Mouse (Mus musculus) left cerebral cortex, postnatal 36 days (tissue): ENCODE data around the gene H2-DMb1. TPM values are rescaled to one million over a fixed set of nuclear protein-coding genes. Genes with fewer than 3 reads are reported as not detected.
A peak's percentile ranks its signal among the peaks of the same experiment; 100 is the strongest.

ENCODE experiments used
- DNase-seq, 2 experiments: peaks; one replicate each; pipeline ENCODE4 v3.0.0; 2021 to 2022; ENCODE audit warnings: low spot score in 2 of 2, mixed read lengths in 1 of 2
- intact Hi-C: fragments of 180-260 bp; cut with DNase I; formaldehyde crosslinking; loops from one replicate; pipeline ENCODE4 v1.15.1; 2025
- total RNA-seq, 2 experiments: library from RNA; stranded (reverse); gene quantifications; 2 replicates each; pipeline ENCODE4 v1.2.3; 2021

H2-DMb1 gene
- total RNA-seq, 2 experiments from 2014 or later, result 0.94 to 1.1 TPM

DNA sequence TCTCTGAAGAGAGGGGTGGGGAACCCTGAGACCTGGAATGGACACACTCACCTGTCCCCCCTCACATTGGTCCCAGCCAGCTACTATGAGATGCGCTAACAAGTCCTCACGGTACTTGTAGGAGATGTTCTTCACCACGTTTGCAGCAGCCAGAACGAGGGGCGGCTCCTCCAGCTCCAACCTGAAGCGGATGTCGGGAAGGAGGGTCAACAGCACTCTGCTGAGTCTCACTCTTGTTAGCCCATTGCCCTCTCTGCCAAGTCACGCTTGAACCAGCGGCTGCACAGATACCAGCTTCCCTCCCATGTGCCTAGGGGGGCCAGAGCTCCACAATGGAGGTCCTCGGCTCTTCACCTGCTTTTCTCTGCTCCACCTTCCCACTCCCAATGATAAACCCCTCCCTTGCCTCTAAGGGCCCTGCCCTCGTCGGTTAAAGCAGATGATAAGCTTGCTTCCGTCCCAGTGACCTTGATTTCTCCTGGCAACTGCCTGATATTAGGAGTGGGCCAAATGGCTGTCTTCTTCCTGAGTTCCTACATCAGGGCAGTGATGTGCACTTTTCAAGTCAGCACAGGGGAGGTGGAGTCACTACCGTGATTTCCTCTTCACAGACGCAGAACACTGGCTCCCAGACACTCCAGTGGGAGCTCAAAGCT, 30.8 kb downstream of the H2-DMb1 start:
- DNase-seq, result no peak
- intact Hi-C loops, result no loop called here

DNA sequence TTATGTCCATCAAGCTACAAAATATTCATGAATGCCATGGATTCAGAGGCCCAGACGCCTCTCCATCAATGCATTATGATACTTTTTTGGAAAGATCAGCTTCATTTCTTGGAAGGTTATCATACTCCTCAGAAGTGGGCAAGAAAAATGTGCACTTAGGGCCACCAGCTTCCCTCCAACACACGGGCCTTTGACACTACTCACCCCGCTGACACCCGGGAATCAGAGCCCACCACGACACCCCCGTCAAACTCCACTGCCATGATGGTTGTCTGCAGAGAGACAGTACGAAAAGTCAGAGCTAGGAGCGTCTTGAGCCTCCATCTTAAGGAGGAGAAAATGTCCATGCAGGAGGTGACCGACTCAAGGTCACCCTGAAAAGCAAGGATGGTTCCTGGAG, 32.7 kb downstream of the H2-DMb1 start:
- no peak for DNase-seq
- intact Hi-C loops, result no loop called here

DNA sequence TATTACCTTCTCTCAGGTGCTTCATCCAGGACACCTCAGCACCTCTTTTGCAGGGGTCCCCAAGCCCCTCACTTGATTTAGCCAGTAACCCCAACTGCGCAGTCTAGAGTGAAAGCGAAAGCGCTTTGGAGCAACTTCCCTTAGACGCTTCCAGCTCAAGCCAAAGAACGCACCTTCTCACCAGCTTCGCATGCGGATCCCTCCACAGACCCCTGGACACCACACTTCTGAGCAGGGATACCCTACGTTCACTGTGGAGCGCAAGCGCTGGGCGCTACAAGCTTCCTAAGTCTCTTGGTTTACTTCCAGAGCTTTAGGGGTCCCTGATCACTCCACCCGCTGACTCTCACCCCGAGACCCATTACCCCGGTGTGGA, 34.0 kb downstream of the H2-DMb1 start:
- DNase-seq, result no peak
- intact Hi-C loops, result no loop called here

DNA sequence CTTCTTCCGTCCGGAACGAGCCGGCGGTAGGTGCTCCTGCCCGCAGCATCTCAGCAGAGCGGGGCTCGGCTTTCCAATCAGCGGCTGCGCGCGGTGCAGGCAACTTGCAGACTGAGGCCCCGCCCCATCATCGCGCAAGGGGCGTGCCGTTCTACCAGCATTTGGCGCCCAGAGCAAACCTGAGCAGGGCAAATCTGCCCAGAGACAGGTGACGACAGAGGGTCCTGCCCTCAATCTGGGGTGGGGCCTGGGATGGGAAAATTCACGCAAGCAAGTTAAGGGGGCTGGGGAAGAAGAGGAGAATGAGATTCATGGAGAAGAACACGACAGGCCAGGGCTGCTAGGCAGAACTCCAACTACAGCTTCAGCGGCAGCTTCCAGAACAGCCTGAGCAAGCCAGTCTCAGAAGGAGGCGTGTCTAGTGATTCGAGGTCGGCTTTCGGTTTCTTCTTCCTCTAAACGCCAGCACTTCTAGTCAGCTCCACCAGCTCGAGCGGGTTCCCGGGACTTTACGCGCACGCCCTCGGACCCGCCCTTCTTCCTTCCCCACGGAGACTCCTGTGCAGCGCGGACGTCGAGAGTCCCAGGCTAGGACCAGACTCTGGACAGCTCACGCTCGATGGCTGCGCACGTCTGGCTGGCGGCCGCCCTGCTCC, 34.5 kb downstream of the H2-DMb1 start, which contains the start of the genes Tap1 and Psmb9:
TSS of gene Tap1 (plus strand) at position 293 of the 656 bp plus-strand sequence.
TSS of gene Psmb9 (minus strand) at position 504 of the 656 bp plus-strand sequence.
- DNase-seq, result peak; percentile 93
- intact Hi-C loops, result no loop called here

DNA sequence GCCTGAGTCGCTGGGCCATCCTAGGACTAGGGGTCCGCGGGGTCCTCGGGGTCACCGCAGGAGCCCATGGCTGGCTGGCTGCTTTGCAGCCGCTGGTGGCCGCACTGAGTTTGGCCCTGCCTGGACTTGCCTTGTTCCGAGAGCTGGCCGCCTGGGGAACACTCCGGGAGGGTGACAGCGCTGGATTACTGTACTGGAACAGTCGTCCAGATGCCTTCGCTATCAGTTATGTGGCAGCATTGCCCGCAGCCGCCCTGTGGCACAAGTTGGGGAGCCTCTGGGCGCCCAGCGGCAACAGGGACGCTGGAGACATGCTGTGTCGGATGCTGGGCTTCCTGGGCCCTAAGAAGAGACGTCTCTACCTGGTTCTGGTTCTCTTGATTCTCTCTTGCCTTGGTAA, 35.1 kb downstream of the H2-DMb1 start:
- intact Hi-C loops, result no loop called here
- DNase-seq, result no peak

DNA sequence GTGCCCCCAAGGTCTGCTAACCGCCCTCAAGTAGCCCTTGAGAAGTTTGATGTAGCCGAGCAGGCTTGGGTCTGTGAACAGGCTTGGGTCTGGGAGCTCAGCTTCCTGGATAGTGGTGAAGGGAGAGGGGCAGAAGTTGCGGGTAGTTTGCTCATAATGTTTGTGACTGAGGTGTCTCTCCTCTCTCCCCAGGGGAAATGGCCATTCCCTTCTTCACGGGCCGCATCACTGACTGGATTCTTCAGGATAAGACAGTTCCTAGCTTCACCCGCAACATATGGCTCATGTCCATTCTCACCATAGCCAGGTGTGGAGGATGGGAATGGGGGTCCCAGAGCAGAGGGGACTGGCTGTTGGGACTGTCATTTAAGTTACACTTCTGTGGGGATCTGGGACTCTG, 36.1 kb downstream of the H2-DMb1 start:
- intact Hi-C loops, result no loop called here

DNA sequence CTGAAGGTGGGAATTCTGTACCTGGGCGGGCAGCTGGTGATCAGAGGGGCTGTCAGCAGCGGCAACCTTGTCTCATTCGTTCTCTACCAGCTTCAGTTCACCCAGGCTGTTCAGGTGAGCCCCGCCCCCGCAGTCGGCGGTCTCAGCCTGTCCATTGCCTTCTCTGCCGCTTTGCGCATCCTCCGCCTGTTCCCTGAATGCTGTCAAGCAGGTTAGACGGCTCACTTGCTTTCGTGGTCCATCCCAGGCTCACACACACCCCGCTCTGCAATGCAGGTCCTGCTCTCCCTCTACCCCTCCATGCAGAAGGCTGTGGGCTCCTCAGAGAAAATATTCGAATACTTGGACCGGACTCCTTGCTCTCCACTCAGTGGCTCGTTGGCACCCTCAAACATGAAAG, 40.0 kb downstream of the H2-DMb1 start:
- intact Hi-C loops, result no loop called here
- no peak for DNase-seq

More for the DNA sequence above, 36.1 kb downstream of the H2-DMb1 start:
- no peak for DNase-seq

DNA sequence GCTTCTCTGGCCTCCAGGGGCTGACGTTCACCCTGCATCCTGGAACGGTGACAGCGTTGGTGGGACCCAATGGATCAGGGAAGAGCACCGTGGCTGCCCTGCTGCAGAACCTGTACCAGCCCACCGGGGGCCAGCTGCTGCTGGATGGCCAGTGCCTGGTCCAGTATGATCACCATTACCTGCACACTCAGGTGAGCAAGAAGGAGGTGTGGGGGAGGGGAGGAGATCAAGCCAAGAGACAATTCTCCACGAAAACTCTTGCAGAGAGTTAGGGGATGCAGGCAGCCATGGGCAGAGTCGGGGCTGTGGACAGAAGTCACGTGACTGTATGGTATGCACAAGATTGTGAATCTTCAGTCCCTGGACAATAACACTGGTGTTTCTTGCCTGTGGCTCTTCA, 40.6 kb downstream of the H2-DMb1 start:
- intact Hi-C loops, result no loop called here
- no peak for DNase-seq

DNA sequence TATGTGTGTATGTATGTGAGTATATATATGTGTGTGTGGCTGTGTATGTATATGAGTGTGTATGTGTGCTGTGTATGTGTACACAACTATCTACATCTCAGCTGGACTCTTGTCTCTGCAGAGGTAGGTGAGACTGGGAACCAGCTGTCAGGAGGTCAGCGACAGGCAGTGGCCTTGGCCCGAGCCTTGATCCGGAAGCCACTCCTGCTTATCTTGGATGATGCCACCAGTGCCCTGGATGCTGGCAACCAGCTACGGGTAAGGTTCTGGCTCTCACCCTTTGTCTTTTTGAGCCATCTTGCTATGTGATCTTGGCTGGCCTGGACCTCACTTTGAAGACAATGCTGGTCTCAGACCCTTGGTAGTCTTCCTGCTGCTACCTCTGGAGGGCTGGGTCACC, 41.9 kb downstream of the H2-DMb1 start:
- DNase-seq, result no peak
- intact Hi-C loops, result no loop called here

DNA sequence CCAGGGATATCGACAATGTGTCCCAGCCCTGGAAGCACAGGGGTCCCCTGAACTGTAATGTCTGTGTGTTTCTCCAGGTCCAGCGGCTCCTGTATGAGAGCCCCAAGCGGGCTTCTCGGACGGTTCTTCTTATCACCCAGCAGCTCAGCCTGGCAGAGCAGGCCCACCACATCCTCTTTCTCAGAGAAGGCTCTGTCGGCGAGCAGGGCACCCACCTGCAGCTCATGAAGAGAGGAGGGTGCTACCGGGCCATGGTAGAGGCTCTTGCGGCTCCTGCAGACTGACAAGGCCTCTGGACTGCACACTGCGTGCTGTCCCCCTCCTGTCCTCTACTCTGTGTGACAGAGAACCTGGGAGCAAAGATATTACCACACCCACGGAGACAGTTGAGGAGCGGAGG, 43.6 kb downstream of the H2-DMb1 start:
- DNase-seq, result no peak
- intact Hi-C loops, result no loop called here

DNA sequence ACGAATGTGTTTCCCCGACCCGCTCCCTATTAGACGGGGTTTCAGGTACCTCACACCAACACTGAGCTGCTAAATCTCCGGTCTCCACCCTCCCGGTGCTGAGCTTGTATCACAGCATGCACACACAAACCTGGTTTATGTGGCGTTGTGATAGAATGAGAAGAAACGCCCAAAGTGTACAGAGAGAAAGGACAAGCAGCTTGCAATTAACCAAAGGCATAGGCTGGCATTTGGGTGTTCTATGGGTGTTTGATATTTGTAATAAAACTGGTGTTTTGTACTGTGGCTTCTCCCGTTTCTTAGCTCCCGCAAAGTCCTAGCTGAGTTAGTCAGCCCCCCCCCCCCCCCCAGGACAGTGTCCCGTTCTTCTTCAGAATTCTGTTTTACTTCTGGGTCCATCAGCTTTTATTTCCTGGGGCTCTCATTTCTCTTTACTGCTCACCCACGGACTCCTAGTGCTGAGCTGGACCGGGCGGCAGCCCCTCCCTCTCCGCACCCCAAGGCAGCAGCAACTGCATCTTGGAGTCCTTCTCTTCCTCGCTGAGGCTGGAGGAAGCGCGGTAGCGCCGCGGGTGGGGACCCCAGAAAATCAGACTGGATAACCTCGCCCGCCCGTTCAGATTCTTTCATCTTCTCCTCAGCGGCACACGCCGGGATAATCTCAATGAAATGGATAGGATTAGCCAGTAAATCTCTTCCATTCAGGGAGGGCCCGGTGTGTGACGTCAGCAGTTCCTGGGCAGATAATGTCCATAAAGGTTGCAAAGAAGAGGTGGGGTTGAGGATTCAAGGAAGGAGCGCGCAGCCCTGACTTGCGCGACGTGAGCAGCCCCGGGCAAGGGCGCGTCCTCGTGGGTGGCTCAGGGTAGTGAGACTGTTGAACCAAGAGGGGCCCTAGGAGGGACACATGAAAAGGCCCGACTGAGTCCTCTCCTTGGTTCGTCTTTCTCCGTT, 44.3 kb downstream of the H2-DMb1 start, which contains the start of gene Psmb8:
TSS of gene Psmb8 (plus strand) at position 781 of the 954 bp plus-strand sequence.
- peak; percentile 72 to 85 for DNase-seq
- intact Hi-C loops, result no loop called here

DNA sequence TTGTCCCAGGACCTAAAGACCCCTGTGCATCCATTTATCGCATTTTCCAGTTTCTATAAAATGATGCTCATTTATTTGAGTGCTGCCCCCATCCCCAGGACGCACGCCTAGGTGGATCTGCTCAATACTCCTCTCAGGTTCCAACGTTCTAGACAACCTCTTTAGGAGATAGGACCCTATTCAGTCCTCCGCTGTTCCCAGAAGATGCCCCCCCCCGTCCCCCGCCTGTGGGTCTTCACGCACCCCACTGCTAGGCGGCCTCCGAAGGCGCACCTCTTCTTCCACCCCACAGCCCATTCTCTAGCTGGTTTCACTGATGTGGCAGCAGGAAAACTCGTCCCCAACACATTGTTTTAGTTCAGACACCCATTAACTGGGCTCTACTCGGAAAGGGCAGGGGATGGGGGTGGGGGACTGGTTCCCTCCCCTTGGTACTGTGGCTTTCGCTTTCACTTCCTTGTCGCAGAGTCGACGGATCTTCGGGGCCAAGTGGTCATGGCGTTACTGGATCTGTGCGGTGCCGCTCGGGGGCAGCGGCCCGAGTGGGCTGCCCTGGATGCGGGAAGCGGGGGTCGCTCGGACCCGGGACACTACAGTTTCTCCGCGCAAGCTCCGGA, 45.1 kb downstream of the H2-DMb1 start:
- DNase-seq, result no peak
- intact Hi-C loops, result no loop called here

DNA sequence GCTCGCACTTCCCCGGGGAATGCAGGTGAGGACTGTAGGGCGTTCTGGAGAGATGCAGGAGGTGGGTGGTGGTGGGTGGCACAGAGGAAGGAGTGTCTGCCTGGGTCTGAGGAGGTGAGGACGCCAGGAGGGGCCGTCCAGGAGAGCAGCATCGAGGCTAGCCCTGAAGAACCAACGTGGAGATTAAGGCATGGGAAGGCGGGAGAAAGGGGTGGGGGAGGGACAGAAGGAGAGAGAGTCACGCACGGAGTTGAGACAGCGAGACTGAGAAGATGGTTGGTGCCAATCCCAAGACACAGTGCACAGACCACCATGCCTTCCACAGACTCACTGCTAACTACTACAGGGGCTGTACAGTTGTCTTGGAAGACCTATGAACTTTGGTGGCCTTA, 45.6 kb downstream of the H2-DMb1 start:
- intact Hi-C loops, result no loop called here
- DNase-seq, result no peak

DNA sequence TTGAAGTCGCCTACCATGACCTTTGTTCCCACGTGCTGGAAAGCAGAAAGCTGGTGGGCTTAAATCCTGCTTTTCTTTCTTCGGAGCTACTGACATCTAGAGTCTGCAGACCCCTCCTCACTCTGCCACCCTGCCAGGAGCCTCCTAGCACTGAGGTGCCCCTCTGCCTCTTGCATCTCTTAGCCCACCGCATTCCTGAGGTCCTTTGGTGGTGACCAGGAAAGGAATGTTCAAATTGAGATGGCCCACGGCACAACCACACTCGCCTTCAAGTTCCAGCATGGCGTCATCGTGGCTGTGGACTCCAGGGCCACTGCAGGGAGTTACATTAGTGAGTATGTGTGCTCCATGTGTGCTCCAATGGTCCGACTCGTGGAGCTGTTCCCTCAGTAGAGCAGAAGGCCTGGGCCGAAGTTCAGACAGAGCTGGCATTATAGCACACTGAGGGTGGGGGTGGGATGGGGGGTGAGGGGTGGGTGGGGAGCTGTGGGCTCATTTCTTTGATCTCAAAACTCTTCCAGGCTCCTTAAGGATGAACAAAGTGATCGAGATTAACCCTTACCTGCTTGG, 46.3 kb downstream of the H2-DMb1 start:
- intact Hi-C loops, result no loop called here
- DNase-seq, result no peak

DNA sequence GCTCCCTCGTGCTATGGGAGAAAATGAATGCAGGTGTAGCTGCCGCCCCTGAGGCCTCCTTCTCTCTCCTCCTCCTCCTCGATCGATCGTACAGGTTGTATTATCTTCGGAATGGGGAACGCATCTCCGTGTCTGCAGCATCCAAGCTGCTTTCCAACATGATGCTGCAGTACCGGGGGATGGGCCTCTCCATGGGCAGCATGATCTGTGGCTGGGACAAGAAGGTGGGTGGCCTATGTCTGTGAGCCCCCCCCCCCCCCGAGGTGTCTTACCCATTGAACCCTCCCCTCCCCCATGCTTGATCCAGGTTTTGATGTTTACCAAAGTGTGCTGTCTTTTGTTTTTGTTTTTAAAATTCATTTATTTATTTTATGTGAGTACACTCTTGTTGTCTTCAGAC, 47.2 kb downstream of the H2-DMb1 start:
- intact Hi-C loops, result no loop called here

DNA sequence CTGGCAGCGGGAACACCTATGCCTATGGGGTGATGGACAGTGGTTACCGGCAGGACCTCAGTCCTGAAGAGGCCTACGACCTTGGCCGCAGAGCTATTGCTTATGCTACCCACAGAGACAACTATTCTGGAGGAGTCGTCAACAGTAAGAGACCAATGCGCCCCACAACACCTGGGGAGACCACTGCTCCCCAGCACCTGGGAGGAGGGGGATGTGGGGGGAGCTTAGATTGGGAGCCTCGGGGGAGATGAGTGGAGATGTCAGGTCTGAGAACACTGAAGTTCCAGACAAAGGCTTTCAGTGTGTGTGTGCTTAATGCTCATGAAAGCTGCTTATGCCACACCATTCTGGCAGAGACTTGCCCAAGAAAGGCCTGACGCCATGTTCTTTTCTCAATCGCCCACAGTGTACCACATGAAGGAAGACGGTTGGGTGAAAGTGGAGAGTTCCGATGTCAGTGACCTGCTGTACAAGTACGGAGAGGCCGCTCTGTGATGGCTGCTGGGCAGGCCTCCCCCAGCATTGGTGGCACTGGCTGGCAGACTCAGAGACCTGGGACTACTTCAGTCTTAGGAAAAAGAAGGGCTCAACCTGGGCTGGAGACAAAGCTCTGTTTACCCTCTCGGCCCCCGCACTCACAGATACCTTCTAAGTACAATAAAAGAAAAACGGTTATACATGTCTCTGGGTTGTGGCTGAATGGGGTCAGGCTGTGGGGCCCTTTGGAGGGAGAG, 48.1 kb downstream of the H2-DMb1 start:
- intact Hi-C loops, result no loop called here

More for the DNA sequence above, 47.2 kb downstream of the H2-DMb1 start:
- no peak for DNase-seq

DNA sequence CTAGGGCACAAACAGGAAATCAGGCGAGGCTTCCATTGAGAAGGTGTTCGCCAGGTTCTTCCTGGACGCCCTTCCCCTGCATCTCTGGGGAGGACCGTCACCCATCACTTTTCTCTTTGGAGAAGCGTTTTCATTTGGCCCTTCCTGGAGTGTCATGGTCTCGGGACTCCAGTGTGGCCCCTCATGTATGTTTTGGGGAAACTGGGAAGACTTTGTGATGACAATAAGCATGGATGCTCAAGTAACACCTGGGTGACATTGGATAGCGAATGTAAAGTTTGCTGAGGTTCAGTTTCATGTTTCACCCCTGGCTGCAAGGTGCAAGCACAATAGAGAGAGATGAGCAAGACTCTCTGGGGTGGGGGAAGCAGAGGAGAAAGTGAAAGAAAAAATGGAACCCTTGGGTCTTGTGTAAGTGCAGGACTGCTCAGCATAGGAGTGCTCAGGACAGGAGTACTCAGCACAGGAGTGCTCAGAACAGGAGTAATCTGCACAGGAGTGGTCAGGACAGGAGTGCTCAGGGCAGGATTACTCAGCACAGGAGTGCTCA, 48.7 kb downstream of the H2-DMb1 start:
- intact Hi-C loops, result no loop called here

More for the DNA sequence above, 48.1 kb downstream of the H2-DMb1 start:
- DNase-seq, result no peak

DNA sequence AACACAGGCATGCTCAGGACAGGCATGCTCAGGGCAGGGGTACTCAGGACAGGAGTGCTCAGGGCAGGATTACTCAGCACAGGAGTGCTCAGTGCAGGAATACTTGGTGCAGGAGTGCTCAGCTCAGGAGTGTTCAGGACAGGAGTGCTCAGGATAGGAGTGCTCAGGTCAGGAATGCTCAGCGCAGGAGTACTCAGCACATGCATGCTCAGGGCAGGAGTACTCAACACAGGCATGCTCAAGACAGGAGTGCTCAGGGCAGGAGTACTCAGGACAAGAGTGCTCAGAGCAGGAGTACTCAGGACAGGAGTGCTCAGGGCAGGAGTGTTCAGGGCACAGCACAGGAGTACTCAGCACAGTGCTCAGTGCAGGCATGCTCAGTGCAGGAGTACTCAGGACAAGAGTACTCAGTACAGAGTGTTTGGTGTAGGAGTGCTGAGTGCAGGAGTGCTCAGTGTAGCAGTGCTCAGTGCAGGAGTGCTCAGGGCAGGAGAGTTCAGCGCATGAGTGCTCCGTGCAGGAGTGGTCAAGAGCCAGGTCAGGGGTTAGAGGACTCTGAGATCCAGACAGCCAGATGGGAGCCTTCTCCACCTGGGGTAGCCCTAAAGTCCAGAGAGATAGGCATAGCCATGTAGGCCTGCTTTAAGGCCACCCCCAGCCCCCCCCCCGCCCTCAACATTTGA, 50.0 kb downstream of the H2-DMb1 start:
- intact Hi-C loops, result no loop called here
- no peak for DNase-seq

More for the DNA sequence above, 48.7 kb downstream of the H2-DMb1 start:
- DNase-seq, result no peak
